Mouse (Mus musculus) embryonic facial prominence, embryonic 15.5 days (tissue): ENCODE measurements around the gene Cc2d2a. TPM values are rescaled to one million over a fixed set of nuclear protein-coding genes. Genes with fewer than 3 reads are reported as not detected.

Source experiments
- ATAC-seq: fragments of 200-750 bp; cut with Nextera tagmentation; 2 replicates; pipeline ENCODE4 v1.8.0; 2017; ENCODE audit warnings: low read depth, moderate TSS enrichment; ENCODE audit not compliant: insufficient number of reproducible peaks, low FRiP score, low TSS enrichment
- H3K27ac ChIP-seq: fragments of 300-500 bp; sonication (generic); replicated peaks from 2 replicates; pipeline ENCODE4 v1.5.1; 2015; ENCODE audit warnings: mild to moderate bottlenecking, inconsistent platforms
- H3K27me3 ChIP-seq: fragments of 300-500 bp; sonication (generic); 2 replicates; pipeline ENCODE4 v1.6.1; 2015; ENCODE audit warnings: inconsistent platforms
- H3K36me3 ChIP-seq: fragments of 300-500 bp; sonication (generic); 2 replicates; pipeline ENCODE4 v1.6.1; 2015; ENCODE audit warnings: mild to moderate bottlenecking, inconsistent platforms
- H3K4me1 ChIP-seq: fragments of 300-500 bp; sonication (generic); 2 replicates; pipeline ENCODE4 v1.6.1; 2015; ENCODE audit warnings: inconsistent platforms
- H3K4me2 ChIP-seq: fragments of 300-500 bp; sonication (generic); replicated peaks from 2 replicates; pipeline ENCODE4 v1.6.1; 2015; ENCODE audit warnings: mild to moderate bottlenecking, inconsistent platforms
- H3K4me3 ChIP-seq: fragments of 300-500 bp; sonication (generic); replicated peaks from 2 replicates; pipeline ENCODE4 v1.5.1; 2015; ENCODE audit warnings: mild to moderate bottlenecking, inconsistent platforms
- H3K9ac ChIP-seq: fragments of 300-500 bp; sonication (generic); 2 replicates; pipeline ENCODE4 v1.6.1; 2015; ENCODE audit warnings: inconsistent platforms
- H3K9me3 ChIP-seq: fragments of 300-500 bp; sonication (generic); replicated peaks from 2 replicates; pipeline ENCODE4 v1.6.1; 2016; ENCODE audit warnings: inconsistent platforms
- WGBS: fragments of 180-500 bp; shearing (Covaris S2); methylation state at CpG from one replicate; pipeline ENCODE4 v1.1.7; 2015; 5-methylcytosine and 5-hydroxymethylcytosine counted together
- polyA plus RNA-seq: library from polyadenylated mRNA; unstranded; fragments of >200 nt; fragmentation: Nextera tagmentation; extraction: Ambion mirVana; gene quantifications from 2 replicates; pipeline ENCODE4 v1.2.1, GENCODE M21; 2015

Gene Cc2d2a
- 10.0 and 12.8 TPM in 2 replicates for polyA plus RNA-seq

DNA sequence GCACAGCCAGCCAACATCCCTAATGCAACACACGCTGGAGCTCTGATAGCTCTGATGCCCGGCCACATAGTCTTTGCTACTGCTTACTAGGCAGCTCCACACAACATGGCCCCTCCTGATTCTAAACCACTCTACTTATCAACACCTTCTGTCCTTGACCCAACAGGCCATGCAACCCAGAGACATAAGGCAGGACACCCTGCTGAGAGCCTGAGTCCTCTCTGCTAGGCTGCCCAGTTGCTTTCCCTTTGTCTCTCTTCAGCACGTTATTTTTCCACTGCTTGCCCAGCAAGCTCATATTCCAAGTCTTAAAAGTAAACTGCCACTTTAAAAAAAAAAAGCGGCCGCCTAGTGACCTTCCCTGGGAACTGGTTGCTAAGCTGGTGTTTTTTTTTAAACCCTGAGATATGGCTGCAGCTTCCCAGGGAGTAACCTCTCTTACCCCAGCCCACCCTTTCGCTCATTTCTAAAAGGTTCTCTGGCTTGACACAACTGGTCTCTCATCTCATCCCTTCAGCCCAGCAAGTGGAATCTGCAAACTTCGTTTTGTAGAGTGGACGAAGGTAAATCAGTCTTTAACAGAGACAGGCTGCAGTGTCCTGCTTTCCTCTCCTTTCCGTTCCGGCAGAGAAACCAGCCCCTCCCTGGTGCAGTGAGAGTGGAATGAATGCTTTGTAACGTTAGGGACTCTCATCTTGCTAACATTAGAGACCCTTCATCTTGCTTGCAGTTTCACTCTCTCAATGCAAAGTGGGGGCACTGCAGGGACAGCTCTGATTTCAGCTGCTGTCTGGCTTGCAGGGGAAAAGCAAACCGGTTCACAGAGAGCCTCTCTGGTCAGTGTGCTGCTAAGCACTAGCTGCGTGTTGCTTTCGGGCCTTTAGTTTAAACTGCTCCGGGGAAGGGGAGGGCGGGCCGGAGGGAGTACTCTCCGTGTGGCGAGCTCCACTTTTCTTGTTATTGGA, at the start of gene Cc2d2a:
Gene Cc2d2a (plus strand): TSS at position 350 of the 965 bp plus-strand sequence.
- peak; percentile 57 for ATAC-seq
- peak within 1 kb of the TSS; percentile 51 for H3K4me2 ChIP-seq

DNA sequence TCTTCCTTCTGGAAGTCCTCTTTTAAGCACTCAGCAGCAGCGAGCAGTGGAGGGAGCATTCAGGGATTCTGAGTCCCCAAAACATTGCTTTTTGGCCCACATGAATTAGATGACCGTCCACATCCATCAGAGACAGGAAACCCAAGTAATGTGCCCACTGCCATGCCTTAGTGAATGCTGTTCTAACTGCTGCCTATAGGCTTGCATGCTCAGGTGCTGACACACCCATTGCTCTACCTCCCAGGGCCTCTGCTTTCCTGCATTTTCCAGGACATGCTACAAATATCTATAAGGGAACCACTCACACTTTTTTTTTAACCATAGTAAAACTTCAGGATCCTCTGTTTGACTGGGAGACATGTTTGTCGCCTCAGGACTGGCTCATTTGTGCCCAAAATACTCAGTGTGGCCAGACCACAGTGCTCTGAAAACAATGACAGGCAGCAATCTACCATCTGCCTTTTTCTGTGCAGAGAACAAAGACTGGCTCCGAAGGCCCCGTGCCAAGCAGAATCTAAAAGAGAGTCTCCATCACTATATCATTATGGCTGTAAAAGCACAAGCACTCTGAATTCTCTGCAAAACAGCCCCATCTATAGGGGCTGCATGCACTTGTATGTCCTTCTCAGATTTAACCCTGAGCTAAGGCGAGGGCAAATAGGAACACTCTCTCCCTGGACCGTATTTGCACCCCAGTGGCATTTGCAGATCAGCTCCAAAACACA, 40.4 kb upstream of the Cc2d2a start:
- no peaks in the 10 kb centered on the region for H3K27me3 ChIP-seq
- H3K9me3 ChIP-seq: no peaks in the 10 kb centered on the region
- H3K9ac ChIP-seq: no peak overlapping the region
- H3K4me3 ChIP-seq: no peak overlapping the region
- ATAC-seq: no peak
- no peaks in the 10 kb centered on the region for H3K36me3 ChIP-seq
- WGBS: 72% methylated on average over 7 of the region's 7 CpGs
- H3K4me2 ChIP-seq: no peak overlapping the region
- H3K4me1 ChIP-seq: no peaks in the 10 kb centered on the region
- H3K27ac ChIP-seq: no peak overlapping the region

More for the DNA sequence above, at the start of gene Cc2d2a:
- H3K9me3 ChIP-seq: no peaks in the 10 kb centered on the region
- peak within 1 kb of the TSS; percentile 46 for H3K4me3 ChIP-seq
- H3K36me3 ChIP-seq: no peaks in the 10 kb centered on the region
- peaks cover 12% of the 10 kb centered on the region; the same call in 1 of the 2 replicates for H3K4me1 ChIP-seq
- WGBS: 8% methylated on average over 19 of the region's 19 CpGs
- H3K27ac ChIP-seq: peak within 1 kb of the TSS; percentile 84
- no peaks in the 10 kb centered on the region for H3K27me3 ChIP-seq
- peak within 1 kb of the TSS; percentile 28 for H3K9ac ChIP-seq

DNA sequence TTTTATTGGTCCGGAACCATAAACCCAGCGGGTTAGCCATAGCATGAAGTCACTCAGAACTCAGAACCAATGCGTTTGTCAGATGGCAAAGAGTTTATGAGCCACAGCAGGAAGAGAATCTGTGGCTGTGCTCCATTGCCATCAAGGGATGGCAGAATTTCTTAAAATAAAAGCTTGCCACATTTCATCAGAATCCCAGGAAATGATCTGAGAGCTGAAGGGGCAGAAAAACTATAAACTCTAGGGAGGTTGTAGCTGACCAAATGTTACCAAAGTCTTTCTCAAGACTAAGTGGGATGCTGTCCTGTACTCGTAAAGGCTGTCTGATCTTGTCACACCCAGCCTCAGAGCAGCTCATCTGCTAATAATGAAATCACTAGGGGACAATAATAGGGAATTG, 36.7 kb upstream of the Cc2d2a start:
- H3K36me3 ChIP-seq: no peaks in the 10 kb centered on the region
- H3K4me2 ChIP-seq: no peak overlapping the region
- H3K9ac ChIP-seq: no peak overlapping the region
- ATAC-seq: no peak
- H3K27me3 ChIP-seq: no peaks in the 10 kb centered on the region
- no peaks in the 10 kb centered on the region for H3K9me3 ChIP-seq
- no peak overlapping the region for H3K4me3 ChIP-seq
- no peak overlapping the region for H3K27ac ChIP-seq
- H3K4me1 ChIP-seq: no peaks in the 10 kb centered on the region
- WGBS: 71% methylated on average over 4 of the region's 4 CpGs

DNA sequence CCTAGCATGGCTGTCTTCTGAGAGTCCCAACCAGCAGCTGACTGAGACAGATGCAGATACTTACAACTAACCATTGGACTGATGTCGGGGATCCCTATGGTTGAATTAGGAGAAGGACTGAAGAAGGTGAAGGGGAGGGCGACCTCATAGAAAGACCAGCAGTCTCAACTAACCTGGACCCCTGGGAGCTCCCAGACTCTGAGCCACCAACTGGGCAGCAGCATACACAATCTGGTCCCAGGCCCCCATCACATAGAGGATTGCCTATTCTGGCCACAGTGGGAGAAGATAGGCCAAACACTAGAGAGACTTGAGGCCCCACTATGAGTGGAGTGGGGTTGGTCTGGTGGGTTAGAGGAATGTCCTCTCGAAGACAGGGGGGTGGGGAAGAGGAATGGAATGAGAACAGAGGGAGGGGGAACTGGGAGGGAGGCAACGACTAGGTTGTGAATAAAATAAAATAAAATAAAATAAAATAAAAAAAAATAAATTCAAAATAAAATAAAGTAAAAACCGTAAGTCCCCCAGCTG, 28.0 kb upstream of the Cc2d2a start:
- no peaks in the 10 kb centered on the region for H3K36me3 ChIP-seq
- no peaks in the 10 kb centered on the region for H3K27me3 ChIP-seq
- ATAC-seq: no peak
- no peaks in the 10 kb centered on the region for H3K4me1 ChIP-seq
- no peaks in the 10 kb centered on the region for H3K9me3 ChIP-seq
- H3K9ac ChIP-seq: no peak overlapping the region
- H3K4me2 ChIP-seq: no peak overlapping the region
- H3K27ac ChIP-seq: no peak overlapping the region
- no peak overlapping the region for H3K4me3 ChIP-seq
- 83% methylated on average over 5 of the region's 5 CpGs for WGBS

DNA sequence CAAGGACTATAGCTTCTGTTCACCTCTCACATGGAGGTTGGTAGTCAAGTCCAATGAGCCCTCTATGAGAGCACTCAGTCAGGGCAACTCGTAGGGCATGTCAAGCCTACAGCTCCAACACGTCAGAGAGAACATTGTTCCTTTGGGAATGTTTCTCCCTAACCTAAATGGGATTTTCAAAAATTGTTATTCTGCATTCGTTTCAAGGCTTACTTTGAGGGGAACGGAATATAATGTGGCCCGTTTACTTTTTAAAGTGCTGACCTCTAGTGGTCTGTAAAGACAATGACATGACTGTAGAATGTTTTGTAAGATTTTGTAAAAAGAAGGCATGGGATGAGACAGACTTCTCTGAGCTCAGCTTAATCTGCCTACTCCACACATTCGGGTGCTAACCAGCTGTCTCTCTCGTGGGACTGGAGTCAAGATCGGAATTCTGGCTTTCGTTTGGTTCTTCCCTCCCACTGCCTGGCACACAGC, 27.5 kb upstream of the Cc2d2a start:
- no peak overlapping the region for H3K27ac ChIP-seq
- H3K4me2 ChIP-seq: no peak overlapping the region
- H3K4me3 ChIP-seq: no peak overlapping the region
- no peaks in the 10 kb centered on the region for H3K27me3 ChIP-seq
- no peaks in the 10 kb centered on the region for H3K36me3 ChIP-seq
- no peak for ATAC-seq
- no peaks in the 10 kb centered on the region for H3K4me1 ChIP-seq
- WGBS: 17% methylated on average over 9 of the region's 9 CpGs
- H3K9ac ChIP-seq: no peak overlapping the region
- no peaks in the 10 kb centered on the region for H3K9me3 ChIP-seq

DNA sequence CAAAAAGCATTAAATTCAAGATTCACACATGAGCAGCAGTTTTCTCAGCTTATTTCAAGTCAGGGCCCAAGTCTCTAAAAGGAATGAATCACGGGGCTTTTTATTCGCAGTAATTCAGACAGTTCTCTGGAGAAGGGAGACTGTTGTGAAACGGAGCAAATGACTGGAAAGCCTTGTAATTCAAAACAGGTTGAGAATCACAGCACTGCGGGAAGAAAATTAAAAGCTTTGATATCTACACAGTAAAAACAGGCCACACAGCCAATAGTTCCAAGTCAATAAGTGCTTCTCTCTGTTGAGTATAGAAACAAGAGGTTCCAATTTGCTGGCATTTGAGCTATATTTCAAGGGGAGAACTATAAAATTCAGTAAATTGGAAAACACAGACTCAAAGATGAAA, 17.1 kb upstream of the Cc2d2a start:
- no peak overlapping the region for H3K4me2 ChIP-seq
- WGBS: 29% methylated on average over 4 of the region's 4 CpGs
- peaks cover 8% of the 10 kb centered on the region for H3K4me1 ChIP-seq
- H3K27ac ChIP-seq: 0 out of 2 replicates have a peak overlapping the region, but pooled peaks have one; percentile 28
- H3K9me3 ChIP-seq: no peaks in the 10 kb centered on the region
- H3K9ac ChIP-seq: no peak overlapping the region
- H3K27me3 ChIP-seq: no peaks in the 10 kb centered on the region
- ATAC-seq: no peak
- H3K4me3 ChIP-seq: no peak overlapping the region
- no peaks in the 10 kb centered on the region for H3K36me3 ChIP-seq

DNA sequence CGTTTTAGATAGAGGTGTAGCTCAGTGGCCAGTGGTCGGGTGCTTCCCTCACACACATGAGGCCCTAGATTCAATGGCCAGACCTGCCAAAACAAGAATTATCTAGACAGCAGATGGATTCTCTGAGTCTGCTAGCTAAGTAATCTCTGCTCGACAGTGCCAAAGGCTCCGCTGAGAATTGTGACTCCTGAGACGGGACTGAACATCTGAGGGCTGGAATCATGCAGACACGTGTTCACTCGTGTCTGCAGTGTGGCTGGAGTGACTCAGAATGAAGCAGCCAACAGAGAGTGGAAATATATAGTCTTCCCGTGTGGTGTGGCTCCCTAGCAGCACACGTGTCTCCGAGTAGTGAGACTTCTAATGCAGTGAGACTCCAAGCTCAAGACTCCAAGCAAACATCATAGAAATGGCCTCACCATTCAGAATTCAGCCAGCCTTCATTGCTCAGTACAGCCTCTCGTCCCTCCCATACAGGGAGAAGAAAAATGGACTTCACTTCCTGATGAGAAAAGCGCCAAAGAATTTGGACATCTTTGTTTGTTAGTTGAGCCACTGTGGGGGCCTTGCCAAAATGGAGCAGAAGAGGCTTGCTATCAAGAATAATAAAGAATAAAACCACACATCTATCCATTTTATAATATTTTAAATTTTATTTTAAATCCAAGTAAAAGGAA, 14.9 kb upstream of the Cc2d2a start:
- Histone ChIP-seq H3K4me1 (peaks cover 8% of the 10 kb centered on the region), H3K4me3 (no peak overlapping the region), H3K4me2 (no peak overlapping the region), H3K36me3 (no peaks in the 10 kb centered on the region), H3K27ac (no peak overlapping the region), H3K9ac (no peak overlapping the region), H3K27me3 (no peaks in the 10 kb centered on the region), H3K9me3 (no peaks in the 10 kb centered on the region)
- ATAC-seq: no peak
- 69% methylated on average over 12 of the region's 12 CpGs for WGBS

DNA sequence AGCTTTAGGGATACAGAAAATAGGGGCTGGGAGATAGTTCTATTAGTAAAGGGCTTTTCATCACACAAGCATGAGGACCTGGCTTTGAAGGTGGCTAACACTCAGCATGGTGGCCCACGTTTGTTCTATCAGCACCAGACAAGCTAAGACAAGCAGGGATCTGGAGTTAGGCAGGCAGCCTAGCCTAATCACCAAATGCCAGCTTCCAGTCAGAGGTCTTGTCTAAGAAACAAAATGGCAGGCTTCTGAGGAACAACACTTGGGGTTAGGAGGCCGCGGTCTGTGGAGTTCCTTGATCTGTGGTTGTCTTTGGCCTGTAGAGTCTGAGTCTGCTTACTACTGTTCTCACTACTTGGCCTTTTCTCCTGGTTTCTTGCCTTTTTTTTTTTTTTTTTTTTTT, 648 bp upstream of the Cc2d2a start:
- no peak overlapping the region for H3K9ac ChIP-seq
- no peak overlapping the region for H3K4me3 ChIP-seq
- H3K27me3 ChIP-seq: no peaks in the 10 kb centered on the region
- H3K36me3 ChIP-seq: no peaks in the 10 kb centered on the region
- H3K9me3 ChIP-seq: no peaks in the 10 kb centered on the region
- H3K27ac ChIP-seq: peak overlapping the region; percentile 84; the same call in 1 of the 2 replicates
- peaks cover 12% of the 10 kb centered on the region; the same call in 1 of the 2 replicates for H3K4me1 ChIP-seq
- WGBS: 82% methylated on average over 3 of the region's 3 CpGs
- no peak for ATAC-seq
- H3K4me2 ChIP-seq: peak overlapping the region; percentile 51; the same call in 1 of the 2 replicates

DNA sequence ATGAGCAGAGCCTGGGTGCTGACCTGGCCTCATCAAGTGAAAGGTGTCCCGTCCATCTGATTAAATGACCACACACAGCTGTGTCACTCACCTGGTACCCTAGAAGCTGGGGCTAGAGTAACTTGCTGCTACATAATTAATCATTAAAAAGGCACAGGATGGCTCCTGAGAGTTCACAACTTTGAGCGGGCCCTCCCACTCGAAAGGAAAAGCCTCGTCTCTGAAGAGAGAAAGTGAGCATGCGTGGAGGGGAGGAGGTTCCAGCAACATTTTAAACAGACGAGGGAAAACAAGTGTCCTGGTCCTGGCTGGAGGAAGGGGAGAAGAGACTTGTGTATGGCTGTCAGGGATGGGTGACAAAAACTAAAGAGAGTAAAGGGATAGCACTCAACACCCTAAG, 1.4 kb downstream of the Cc2d2a start:
- no peak for ATAC-seq
- Histone ChIP-seq H3K27me3 (no peaks in the 10 kb centered on the region), H3K4me1 (peaks cover 12% of the 10 kb centered on the region; the same call in 1 of the 2 replicates), H3K36me3 (no peaks in the 10 kb centered on the region), H3K4me3 (no peak overlapping the region), H3K9me3 (no peaks in the 10 kb centered on the region), H3K4me2 (peak overlapping the region; percentile 51; the same call in 1 of the 2 replicates), H3K9ac (no peak overlapping the region), H3K27ac (no peak overlapping the region)
- 71% methylated on average over 6 of the region's 6 CpGs for WGBS

DNA sequence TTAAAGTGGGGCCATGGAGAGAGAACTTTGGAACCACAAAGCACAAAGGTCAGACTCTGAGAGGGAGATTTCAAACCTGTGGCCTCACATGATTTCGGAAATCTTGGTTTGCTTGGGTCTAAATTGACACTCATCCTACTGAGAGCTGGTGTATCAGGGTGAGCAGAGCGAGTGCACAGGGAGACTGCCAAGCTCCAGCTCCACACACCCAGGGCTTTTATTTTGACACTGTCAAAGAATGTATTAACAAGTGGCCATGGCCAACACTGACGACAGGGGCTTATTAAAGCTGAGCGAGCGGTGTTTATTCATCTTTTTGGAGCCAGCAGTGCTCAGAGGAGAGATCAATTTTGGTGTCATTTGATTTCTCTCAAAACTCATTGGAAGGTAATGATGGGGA, 3.0 kb downstream of the Cc2d2a start:
- no peak overlapping the region for H3K4me2 ChIP-seq
- 29% methylated on average over 5 of the region's 5 CpGs for WGBS

More for the DNA sequence above, 3.0 kb downstream of the Cc2d2a start:
- H3K9ac ChIP-seq: no peak overlapping the region
- no peaks in the 10 kb centered on the region for H3K36me3 ChIP-seq
- H3K4me3 ChIP-seq: no peak overlapping the region
- H3K27me3 ChIP-seq: no peaks in the 10 kb centered on the region
- H3K27ac ChIP-seq: no peak overlapping the region
- ATAC-seq: no peak
- H3K4me1 ChIP-seq: peaks cover 12% of the 10 kb centered on the region; the same call in 1 of the 2 replicates
- no peaks in the 10 kb centered on the region for H3K9me3 ChIP-seq
